Mouse (Mus musculus) spleen, adult 2 months (tissue): ENCODE measurements around the gene Ddx55.

Experiments
- CTCF ChIP-seq: fragments of 200-500 bp; IDR thresholded peaks from 2 replicates; pipeline ENCODE4 v1.5.1; 2011; ENCODE audit warnings: mild to moderate bottlenecking, inconsistent platforms; ENCODE audit not compliant: insufficient read depth, insufficient read length, insufficient replicate concordance; ENCODE audit errors: extremely low read depth
- POLR2A ChIP-seq: fragments of 200-500 bp; IDR thresholded peaks from 2 replicates; pipeline ENCODE4 v1.6.1; 2011; ENCODE audit warnings: low read depth, low read length, inconsistent platforms

DNA sequence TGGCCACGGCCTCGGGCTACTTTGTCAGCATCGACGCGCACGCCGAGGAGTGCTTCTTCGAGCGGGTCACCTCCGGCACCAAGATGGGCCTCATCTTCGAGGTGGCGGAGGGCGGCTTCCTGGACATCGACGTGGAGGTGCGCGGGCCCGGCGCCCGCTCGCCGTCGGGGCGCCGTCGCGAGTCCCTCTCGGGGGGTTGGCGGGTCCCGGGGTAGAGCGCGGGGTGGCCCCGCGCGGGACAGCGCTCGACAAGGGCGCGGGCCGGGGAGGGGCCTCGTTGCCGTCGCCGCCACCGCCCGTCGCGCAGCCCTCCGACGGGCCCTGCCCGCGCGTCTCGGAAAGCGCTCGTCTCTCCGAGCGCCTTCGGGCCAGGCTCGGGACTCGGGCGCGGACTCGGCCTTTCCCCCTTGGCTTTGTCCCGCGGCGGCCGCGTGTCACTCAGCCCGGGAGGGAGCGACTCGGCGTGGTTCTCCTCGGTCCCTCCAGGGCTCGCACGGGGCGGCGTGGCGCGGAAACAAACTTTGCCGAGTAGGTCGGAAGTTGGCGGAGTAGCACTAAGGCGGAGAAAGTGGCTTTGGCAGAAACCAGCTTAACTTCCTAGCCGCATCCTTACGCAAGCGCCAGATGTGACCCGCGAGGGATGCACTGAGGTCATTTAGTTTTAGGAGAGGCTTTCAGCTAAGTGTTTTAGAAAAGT is 11.6 kb upstream of the Ddx55 start:
- TF ChIP-seq POLR2A (no peak), CTCF (no peak)
